Mouse (Mus musculus) kidney, adult 8-10 months (tissue): ENCODE data around the gene Gm4214.
"Not testable (repeated sequence)": the region's sequence is repeated elsewhere in the genome, so short reads cannot be mapped to it uniquely, and the experiment has no call there.

Source experiments
- DNase-seq, 2 experiments: peaks; one replicate each; pipeline ENCODE4 v3.0.0; 2022

Gene Gm4214

DNA sequence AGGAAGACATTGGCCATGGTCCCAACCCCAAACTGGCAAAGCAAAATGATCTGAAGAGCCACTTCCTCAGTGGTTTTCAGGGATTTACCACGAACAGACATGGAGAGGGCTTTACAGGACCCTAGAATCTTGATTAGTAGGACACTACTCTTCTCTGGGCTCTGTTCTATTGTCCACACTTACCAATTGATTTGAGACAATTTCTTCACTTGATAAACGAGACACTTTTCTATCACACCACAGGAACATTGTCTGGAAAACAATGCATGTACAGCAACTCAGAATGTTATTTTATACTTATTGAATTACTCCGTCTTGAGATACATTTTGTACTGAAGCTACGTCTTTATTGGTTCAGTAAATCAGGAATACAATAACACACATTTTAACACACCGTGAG is at the start of gene Gm4214:
Gene Gm4214, minus strand, starts transcription at position 101 of the 400 bp plus-strand sequence.
- DNase-seq = not testable (repeated sequence)

DNA sequence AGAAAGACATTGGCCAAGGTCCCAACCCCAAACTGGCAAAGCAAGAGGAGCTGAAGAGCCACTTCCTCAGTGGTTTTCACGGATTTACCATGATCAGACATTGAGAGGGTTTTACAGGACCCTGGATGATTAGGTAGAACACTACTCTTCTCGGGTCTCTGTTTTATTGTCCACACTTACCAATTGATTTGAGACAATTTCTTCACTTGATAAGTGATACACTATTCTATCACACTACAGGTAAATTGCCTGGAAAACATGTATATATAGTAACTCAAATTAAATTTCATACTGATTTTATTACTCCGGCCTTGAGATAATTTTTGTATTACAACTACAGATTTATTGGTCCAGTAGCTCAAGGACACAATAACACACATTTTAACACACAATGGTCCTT is 35.4 kb upstream of the Gm4214 start, which contains the start of gene Gm4216:
Gene Gm4216, minus strand, starts transcription at position 101 of the 400 bp plus-strand sequence.
- not testable (repeated sequence) for DNase-seq
